Mouse (Mus musculus) stomach, postnatal 0 days (tissue): ENCODE measurements around the gene Gtf2ird1. TPM values are rescaled to one million over a fixed set of nuclear protein-coding genes. Genes with fewer than 3 reads are reported as not detected.
A peak's percentile ranks its signal among the peaks of the same experiment; 100 is the strongest.

ENCODE experiments used
- ATAC-seq: fragments of 200-750 bp; cut with Nextera tagmentation; 2 replicates; pipeline ENCODE4 v1.8.0; 2017; ENCODE audit not compliant: low FRiP score, low TSS enrichment
- DNase-seq: peaks from one replicate; pipeline ENCODE4 v3.0.0-alpha.2; 2016; ENCODE audit warnings: low spot score
- H3K27ac ChIP-seq: fragments of 300-500 bp; sonication (generic); replicated peaks from 2 replicates; pipeline ENCODE4 v1.5.1; 2014; ENCODE audit warnings: mild to moderate bottlenecking, control low read depth
- H3K27me3 ChIP-seq: fragments of 300-500 bp; sonication (generic); 2 replicates; pipeline ENCODE4 v1.6.1; 2014; ENCODE audit warnings: low read length; ENCODE audit not compliant: control insufficient read depth, insufficient read depth
- H3K36me3 ChIP-seq: fragments of 300-500 bp; sonication (generic); 2 replicates; pipeline ENCODE4 v1.6.1; 2014; ENCODE audit warnings: low read length, mixed read lengths; ENCODE audit not compliant: control insufficient read depth, insufficient read depth
- H3K4me1 ChIP-seq: fragments of 300-500 bp; sonication (generic); replicated peaks from 2 replicates; pipeline ENCODE4 v1.6.1; 2014; ENCODE audit warnings: antibody characterized with exemption; ENCODE audit not compliant: control insufficient read depth, insufficient read depth
- H3K4me2 ChIP-seq: fragments of 300-500 bp; sonication (generic); replicated peaks from 2 replicates; pipeline ENCODE4 v1.6.1; 2014; ENCODE audit warnings: low read depth, mild to moderate bottlenecking, control low read depth, moderate library complexity
- H3K4me3 ChIP-seq: fragments of 300-500 bp; sonication (generic); 2 replicates; pipeline ENCODE4 v1.5.1; 2014; ENCODE audit warnings: low read depth, low read length, control low read depth
- H3K9ac ChIP-seq: fragments of 300-500 bp; sonication (generic); 2 replicates; pipeline ENCODE4 v1.6.1; 2014; ENCODE audit warnings: mild to moderate bottlenecking, low read length, control low read depth, mixed read lengths
- H3K9me3 ChIP-seq: fragments of 300-500 bp; sonication (generic); 2 replicates; pipeline ENCODE4 v1.6.1; 2016; ENCODE audit warnings: low read length; ENCODE audit not compliant: control insufficient read depth
- CTCF ChIP-seq: IDR thresholded peaks from 2 replicates; pipeline ENCODE4 v1.5.1; 2016; ENCODE audit warnings: antibody characterized with exemption, low read depth, mild to moderate bottlenecking, moderate library complexity
- EP300 ChIP-seq: optimal IDR thresholded peaks from 2 replicates; pipeline ENCODE3; 2016; ENCODE audit warnings: antibody characterized with exemption
- WGBS: fragments of 180-500 bp; shearing (Covaris S2); extraction: QIAGEN DNeasy Blood & Tissue Kit; methylation state at CpG from one replicate; pipeline ENCODE4 v1.1.7; 2014; 5-methylcytosine and 5-hydroxymethylcytosine counted together
- polyA plus RNA-seq: library from polyadenylated mRNA; unstranded; fragments of >200 nt; fragmentation: Nextera tagmentation; extraction: Ambion mirVana; gene quantifications from 2 replicates; pipeline ENCODE4 v1.2.1, GENCODE M21; 2015

The Gtf2ird1 gene
- polyA plus RNA-seq, 1 experiment from 2014 or later: 42.4 TPM

- ATAC-seq (no peak), DNase-seq (no peak)
- Histone ChIP-seq H3K9me3 (no peaks in the 10 kb centered on the region), H3K27ac (no peak overlapping the region), H3K4me2 (no peak overlapping the region), H3K4me1 (no peaks in the 10 kb centered on the region), H3K4me3 (no peak overlapping the region), H3K9ac (no peak overlapping the region), H3K36me3 (no peaks in the 10 kb centered on the region), H3K27me3 (no peaks in the 10 kb centered on the region)
- 67% methylated on average over 1 of the region's 1 CpGs for WGBS
- TF ChIP-seq CTCF: no peak
- TF ChIP-seq EP300: no peak
Observed at GRCm38 (mm10) chr5:134465197-134465596, 8.7 kb upstream of the Gtf2ird1 start.

GRCm38 (mm10) chr5:134464225-134464624, 7.7 kb upstream of the Gtf2ird1 start:
- ATAC-seq (no peak), DNase-seq (no peak)
- H3K4me2 ChIP-seq: no peak overlapping the region
- TF ChIP-seq CTCF (no peak), EP300 (no peak)
- H3K9ac ChIP-seq: no peak overlapping the region
- H3K9me3 ChIP-seq: no peaks in the 10 kb centered on the region
- no peak overlapping the region for H3K27ac ChIP-seq
- H3K27me3 ChIP-seq: no peaks in the 10 kb centered on the region
- 68% methylated on average over 5 of the region's 5 CpGs for WGBS
- no peaks in the 10 kb centered on the region for H3K4me1 ChIP-seq
- H3K4me3 ChIP-seq: no peak overlapping the region
- H3K36me3 ChIP-seq: no peaks in the 10 kb centered on the region

- no peak overlapping the region for H3K4me2 ChIP-seq
- H3K36me3 ChIP-seq: no peaks in the 10 kb centered on the region
- H3K9ac ChIP-seq: no peak overlapping the region
- H3K4me3 ChIP-seq: no peak overlapping the region
- DNase-seq (no peak), ATAC-seq (no peak)
- WGBS: 79% methylated on average over 8 of the region's 8 CpGs
- TF ChIP-seq EP300: no peak
- TF ChIP-seq CTCF: no peak
- no peaks in the 10 kb centered on the region for H3K4me1 ChIP-seq
- no peak overlapping the region for H3K27ac ChIP-seq
- H3K27me3 ChIP-seq: no peaks in the 10 kb centered on the region
- no peaks in the 10 kb centered on the region for H3K9me3 ChIP-seq
Observed at GRCm38 (mm10) chr5:134462731-134463130, 6.2 kb upstream of the Gtf2ird1 start.

GRCm38 (mm10) chr5:134462316-134462715, 5.8 kb upstream of the Gtf2ird1 start:
- no peak overlapping the region for H3K27ac ChIP-seq
- no peak overlapping the region for H3K4me2 ChIP-seq
- WGBS: 92% methylated on average over 2 of the region's 2 CpGs
- no peaks in the 10 kb centered on the region for H3K27me3 ChIP-seq
- no peaks in the 10 kb centered on the region for H3K4me1 ChIP-seq
- 0 out of 2 replicates have a peak, but pooled peaks have one; percentile 24 for ATAC-seq
- H3K9me3 ChIP-seq: no peaks in the 10 kb centered on the region
- no peaks in the 10 kb centered on the region for H3K36me3 ChIP-seq
- H3K9ac ChIP-seq: no peak overlapping the region
- TF ChIP-seq CTCF (no peak), EP300 (no peak)
- no peak for DNase-seq
- H3K4me3 ChIP-seq: no peak overlapping the region

GRCm38 (mm10) chr5:134460546-134460945, 4.0 kb upstream of the Gtf2ird1 start:
- Histone ChIP-seq H3K4me3 (no peak overlapping the region), H3K9me3 (no peaks in the 10 kb centered on the region), H3K4me2 (no peak overlapping the region), H3K27ac (no peak overlapping the region), H3K27me3 (no peaks in the 10 kb centered on the region), H3K4me1 (no peaks in the 10 kb centered on the region), H3K36me3 (no peaks in the 10 kb centered on the region), H3K9ac (no peak overlapping the region)
- DNase-seq (no peak), ATAC-seq (no peak)
- no peak for TF ChIP-seq CTCF
- no peak for TF ChIP-seq EP300
- WGBS: 93% methylated on average over 4 of the region's 4 CpGs

- Histone ChIP-seq H3K36me3 (no peaks in the 10 kb centered on the region), H3K27ac (no peak overlapping the region), H3K4me3 (no peak overlapping the region), H3K27me3 (no peaks in the 10 kb centered on the region), H3K4me1 (no peaks in the 10 kb centered on the region), H3K9me3 (no peaks in the 10 kb centered on the region), H3K4me2 (no peak overlapping the region), H3K9ac (no peak overlapping the region)
- 84% methylated on average over 7 of the region's 7 CpGs for WGBS
- no peak for ATAC-seq
- no peak for DNase-seq
- TF ChIP-seq CTCF (peak; percentile 17; the same call in 1 of the 2 replicates), EP300 (no peak)
Observed at GRCm38 (mm10) chr5:134459096-134459495, 2.6 kb upstream of the Gtf2ird1 start.

- DNase-seq (no peak), ATAC-seq (no peak)
- Histone ChIP-seq H3K36me3 (no peaks in the 10 kb centered on the region), H3K9ac (no peak overlapping the region), H3K9me3 (no peaks in the 10 kb centered on the region), H3K4me2 (no peak overlapping the region), H3K27me3 (no peaks in the 10 kb centered on the region), H3K4me3 (no peak overlapping the region), H3K4me1 (no peaks in the 10 kb centered on the region), H3K27ac (no peak overlapping the region)
- 91% methylated on average over 3 of the region's 3 CpGs for WGBS
- TF ChIP-seq CTCF (no peak), EP300 (no peak)
Observed at GRCm38 (mm10) chr5:134458416-134458815, 1.9 kb upstream of the Gtf2ird1 start.
